In the genomic region with DNA sequence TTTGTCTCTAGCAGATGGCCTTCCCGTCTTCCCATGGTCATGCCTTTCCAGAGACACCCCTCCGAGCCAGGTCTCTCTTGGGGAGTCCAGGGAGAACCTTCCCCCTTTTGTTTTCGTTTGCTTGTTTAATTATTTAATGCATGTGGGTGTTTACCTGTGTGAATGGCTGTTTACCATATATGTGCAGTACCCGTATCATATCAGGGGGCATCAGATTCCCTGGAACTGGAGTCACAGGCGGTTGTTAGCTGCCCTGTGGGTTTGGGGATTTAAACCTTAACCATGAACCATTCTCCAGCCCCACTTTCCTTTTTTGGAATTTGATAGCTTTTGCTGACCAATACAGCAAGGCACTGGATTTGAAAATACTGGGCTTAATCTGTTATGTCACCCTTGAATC, we compare ENCODE assay signal across 17 mouse cellular contexts.
"Had no signal": no experiment of that assay in that cellular context is flagged by ENCODE, and none has a peak within 500 bp of the region (broad histone marks: within the 10 kb centered on the region; RNA-seq: fewer than 3 reads in every experiment).

No protein-coding gene starts in this region.

- H3K4me1 ChIP-seq: kidney, embryonic 15.5 days; midbrain, embryonic 15.5 days; neural tube, embryonic 12.5 days; neural tube, embryonic 15.5 days had no signal

- H3K27ac ChIP-seq: kidney, embryonic 15.5 days; liver, embryonic 13.5 days; macrophage; midbrain, embryonic 12.5 days; midbrain, embryonic 15.5 days; neural tube, embryonic 12.5 days; neural tube, embryonic 15.5 days; stomach, postnatal 0 days had no signal

- H3K27me3 ChIP-seq: kidney, embryonic 15.5 days; liver, embryonic 13.5 days; midbrain, embryonic 12.5 days; midbrain, embryonic 15.5 days; neural tube, embryonic 12.5 days; neural tube, embryonic 15.5 days had no signal

- H3K9ac ChIP-seq: kidney, embryonic 15.5 days; liver, embryonic 13.5 days; lung, embryonic 14.5 days; midbrain, embryonic 12.5 days; midbrain, embryonic 15.5 days; neural tube, embryonic 12.5 days; neural tube, embryonic 15.5 days had no signal

- H3K4me3 ChIP-seq: kidney, embryonic 15.5 days; liver, embryonic 13.5 days; midbrain, embryonic 12.5 days; midbrain, embryonic 15.5 days; neural tube, embryonic 12.5 days; neural tube, embryonic 15.5 days had no signal

- DNase-seq: kidney, adult 2 months; kidney, postnatal 10 days; kidney, postnatal 36 days; liver, embryonic 13.5 days; lung, embryonic 14.5 days; right cerebral cortex, adult 18-20 months; right cerebral cortex, postnatal 14 days; right cerebral cortex, postnatal 4 days; thymus, adult 2 months; thymus, postnatal 14 days had no signal

- H3K36me3 ChIP-seq: kidney, embryonic 15.5 days; liver, embryonic 13.5 days; midbrain, embryonic 12.5 days; midbrain, embryonic 15.5 days; neural tube, embryonic 12.5 days; neural tube, embryonic 15.5 days had no signal

- H3K9me3 ChIP-seq: kidney, embryonic 15.5 days; liver, embryonic 13.5 days; midbrain, embryonic 12.5 days; midbrain, embryonic 15.5 days; neural tube, embryonic 12.5 days; neural tube, embryonic 15.5 days had no signal
